Mouse (Mus musculus): Measurements from ENCODE around the gene Shank3.
A peak's percentile ranks its signal among the peaks of the same experiment; 100 is the strongest.

Gene Shank3

GRCm38 (mm10) chr15:89524611-89525415 lies 25.4 kb downstream of the Shank3 start:
- no peak for DNase-seq (ENCODE audit: low read depth)

GRCm38 (mm10) chr15:89525464-89525863 lies 26.0 kb downstream of the Shank3 start:
- DNase-seq (ENCODE audit: low read depth): no peak

GRCm38 (mm10) chr15:89525896-89526295 lies 26.5 kb downstream of the Shank3 start:
- no peak for DNase-seq (ENCODE audit: low read depth)

- DNase-seq (ENCODE audit: low read depth): no peak
These were observed 27.4 kb downstream of the Shank3 start for GRCm38 (mm10) chr15:89526776-89527325.

GRCm38 (mm10) chr15:89527466-89527865 lies 28.0 kb downstream of the Shank3 start:
- DNase-seq (ENCODE audit: low read depth): no peak

- DNase-seq (ENCODE audit: low read depth): no peak
These were observed 28.9 kb downstream of the Shank3 start for GRCm38 (mm10) chr15:89528201-89528850.

GRCm38 (mm10) chr15:89528923-89529322 lies 29.5 kb downstream of the Shank3 start:
- no peak for DNase-seq (ENCODE audit: low read depth)

- DNase-seq (ENCODE audit: low read depth): peak; percentile 14
These were observed 30.9 kb downstream of the Shank3 start for GRCm38 (mm10) chr15:89530336-89530735.

- no peak for DNase-seq (ENCODE audit: low read depth)
These were observed 32.0 kb downstream of the Shank3 start for GRCm38 (mm10) chr15:89531399-89531798.

- DNase-seq (ENCODE audit: low read depth): no peak
These were observed 32.9 kb downstream of the Shank3 start for GRCm38 (mm10) chr15:89532026-89532923.

GRCm38 (mm10) chr15:89532924-89533842 lies 33.8 kb downstream of the Shank3 start:
- no peak for DNase-seq (ENCODE audit: low read depth)

GRCm38 (mm10) chr15:89533843-89534207 lies 34.4 kb downstream of the Shank3 start:
- DNase-seq (ENCODE audit: low read depth): no peak

- no peak for DNase-seq (ENCODE audit: low read depth)
These were observed 44.7 kb downstream of the Shank3 start for GRCm38 (mm10) chr15:89544171-89544570.

- no peak for DNase-seq (ENCODE audit: low read depth)
These were observed 47.9 kb downstream of the Shank3 start for GRCm38 (mm10) chr15:89547321-89547720.

GRCm38 (mm10) chr15:89547824-89548601 lies 48.6 kb downstream of the Shank3 start:
- DNase-seq (ENCODE audit: low read depth): no peak

- no peak for DNase-seq (ENCODE audit: low read depth)
These were observed 49.4 kb downstream of the Shank3 start for GRCm38 (mm10) chr15:89548837-89549236.

- no peak for DNase-seq (ENCODE audit: low read depth)
These were observed 51.1 kb downstream of the Shank3 start for GRCm38 (mm10) chr15:89550506-89550905.

GRCm38 (mm10) chr15:89551733-89552132 lies 52.3 kb downstream of the Shank3 start:
- no peak for DNase-seq (ENCODE audit: low read depth)

- DNase-seq (ENCODE audit: low read depth): peak; percentile 0
These were observed 56.2 kb downstream of the Shank3 start for GRCm38 (mm10) chr15:89555591-89555990.
